Mouse (Mus musculus) embryonic fibroblast, embryonic 13.5 days (primary cell): ENCODE data around the gene Man1a2.

ENCODE experiments used
- CTCF ChIP-seq: IDR thresholded peaks from 2 replicates; pipeline ENCODE4 v1.5.1; 2011; ENCODE audit warnings: mild to moderate bottlenecking, control low read depth, low read length, moderate library complexity, borderline replicate concordance; ENCODE audit not compliant: insufficient read depth
- POLR2A ChIP-seq: IDR thresholded peaks from 2 replicates; pipeline ENCODE4 v1.6.1; 2011; ENCODE audit warnings: low read depth, mild to moderate bottlenecking, control low read depth, low read length, moderate library complexity

DNA sequence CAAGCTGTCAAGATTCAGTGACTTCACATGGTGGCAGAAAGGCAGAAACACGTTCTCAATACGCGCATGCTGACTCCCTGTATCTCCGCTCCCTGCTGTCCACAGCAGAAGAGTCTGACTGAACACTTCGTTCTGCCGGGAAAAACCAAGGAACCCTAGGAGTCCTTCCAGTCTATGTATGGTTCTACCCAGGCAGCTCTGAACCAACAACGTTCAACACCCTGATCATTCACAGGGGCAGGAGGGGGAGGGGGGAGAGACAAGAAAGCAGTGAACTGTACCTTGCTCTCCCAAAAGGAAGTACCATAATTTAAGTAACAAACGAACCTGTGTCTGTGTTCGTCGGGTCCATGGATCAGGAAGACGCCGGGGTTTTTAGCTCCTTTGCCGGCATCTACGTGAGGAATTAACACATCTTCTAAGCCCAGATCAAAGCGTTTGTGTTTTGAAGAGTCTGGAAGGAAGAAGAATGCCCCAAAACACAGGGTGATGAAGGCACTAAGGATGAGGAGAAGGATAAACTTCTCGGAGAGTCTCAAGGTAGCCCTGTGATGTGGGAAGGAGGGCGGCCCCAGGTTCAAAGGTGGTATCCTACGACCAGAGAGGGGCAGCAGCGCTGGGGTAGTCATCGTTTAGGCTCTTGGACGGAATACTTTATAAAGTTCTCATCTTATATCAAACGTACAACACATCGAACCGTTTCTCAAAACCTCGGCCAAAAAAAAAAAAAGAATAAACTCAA, 898 bp downstream of the Man1a2 start:
- TF ChIP-seq CTCF = no peak
- no peak for TF ChIP-seq POLR2A
